Mouse (Mus musculus): Measurements from ENCODE around the gene Myo18a. TPM values are rescaled to one million over a fixed set of nuclear protein-coding genes. Genes with fewer than 3 reads are reported as not detected.
A peak's percentile ranks its signal among the peaks of the same experiment; 100 is the strongest.

Myo18a gene
- total RNA-seq, 2 experiments from 2014 or later: 252 to 259 TPM

DNA sequence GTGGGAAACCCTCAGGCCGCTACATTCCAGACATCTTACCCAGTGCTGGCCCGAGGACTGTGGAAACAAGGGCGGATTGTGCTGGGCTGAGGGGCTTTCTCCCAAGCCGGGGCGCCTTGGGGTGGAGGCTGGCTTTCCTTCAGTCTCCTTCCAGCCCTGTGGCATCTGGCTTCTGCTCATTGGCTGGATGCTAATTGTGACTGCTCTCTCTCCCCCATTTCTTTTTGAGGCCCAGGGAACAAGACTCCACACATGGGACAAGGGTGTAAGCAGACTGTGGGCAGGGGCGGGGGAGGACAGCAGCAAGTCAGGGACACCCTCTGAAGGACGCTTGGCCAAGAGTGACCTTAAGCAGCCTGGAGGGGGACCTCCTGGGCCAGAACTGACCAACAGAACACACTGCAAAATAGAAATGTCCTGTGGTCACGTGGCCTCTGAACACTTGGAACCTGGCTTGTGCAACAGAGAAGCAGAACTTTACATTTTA is 28.2 kb downstream of the Myo18a start:
- intact Hi-C loops (cut with DNase I): loop anchor here (5.0 to 10.0 kb wide), 2 partner anchors 104 to 286 kb away; partner anchors contain the start of gene Nufip2
- DNase-seq: no peak

DNA sequence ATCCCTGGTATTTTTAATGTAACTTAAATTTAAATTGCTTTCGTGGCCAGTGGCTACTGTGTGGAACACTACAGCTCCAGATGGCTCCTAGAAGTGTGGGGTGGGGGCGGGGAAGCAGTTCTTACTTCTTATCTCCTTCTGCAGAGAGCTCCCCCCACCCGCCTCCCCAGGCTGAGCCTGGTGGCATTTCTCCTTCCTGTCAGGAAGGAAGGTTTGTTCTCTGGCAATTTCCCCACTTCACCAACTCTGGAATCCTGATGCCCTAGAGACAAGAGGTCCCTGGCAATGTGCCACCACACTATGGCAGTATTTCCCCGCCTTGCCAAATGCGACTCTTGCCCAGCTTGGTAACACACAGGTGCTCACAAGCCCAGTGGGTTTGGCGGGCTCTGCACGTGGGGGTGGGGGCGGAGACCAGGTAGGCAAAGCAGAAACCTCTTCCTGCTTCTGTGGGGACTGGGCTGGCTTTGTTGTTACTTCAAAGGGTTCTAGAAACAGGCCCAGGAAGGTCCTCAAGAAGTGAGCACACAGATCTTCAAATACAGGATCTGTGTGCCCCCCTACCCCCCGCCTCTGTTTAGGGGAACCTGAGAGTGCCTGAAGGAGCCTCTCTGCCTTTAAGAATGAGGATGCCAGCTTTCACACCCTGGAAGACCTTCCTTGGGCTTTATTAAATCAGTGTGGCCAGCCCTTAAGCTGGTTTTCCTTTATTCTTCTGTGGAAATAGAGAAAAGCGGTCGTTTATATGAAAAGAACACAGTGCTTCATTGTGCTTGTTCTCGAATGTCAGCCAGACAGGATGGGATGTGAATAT is 28.9 kb downstream of the Myo18a start:
- intact Hi-C loops (cut with DNase I): loop anchor here (2.0 to 10.0 kb wide), 4 partner anchors 25 to 287 kb away; partner anchors contain the start of gene Nufip2
- DNase-seq: peak; percentile 54 to 66

- intact Hi-C loops (cut with DNase I): loop anchor here (2.0 to 10.0 kb wide), 4 partner anchors 24 to 288 kb away; partner anchors contain the start of gene Nufip2
- no peak for DNase-seq
Observed at GRCm38 (mm10) chr11:77792566-77792909, 29.5 kb downstream of the Myo18a start.

- intact Hi-C loops (cut with DNase I): loop anchor here (1.0 to 10.0 kb wide), 5 partner anchors 23 to 289 kb away; partner anchors contain the start of genes Myo18a and Nufip2
- peak; percentile 98 to 99 for DNase-seq
Observed at GRCm38 (mm10) chr11:77793238-77793930, 30.3 kb downstream of the Myo18a start.

DNA sequence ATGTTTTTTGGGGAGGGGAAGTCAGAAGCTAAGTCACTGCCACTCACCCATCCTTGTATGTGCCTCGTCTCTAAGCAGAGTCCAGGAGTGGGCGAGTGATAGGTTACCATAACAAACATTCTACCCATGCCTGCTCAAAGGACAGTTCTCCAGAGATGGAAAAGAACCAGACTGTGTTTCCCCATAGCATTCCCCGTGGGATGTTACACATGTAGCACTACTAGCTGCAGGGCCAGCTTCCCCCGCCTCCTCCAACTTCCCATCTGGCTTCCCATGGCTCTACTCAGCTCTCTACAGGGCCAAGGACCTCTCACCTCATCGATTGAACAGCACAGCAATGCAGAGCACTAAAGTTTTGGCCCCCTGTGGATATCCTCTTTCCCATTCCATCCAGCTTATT is 32.2 kb downstream of the Myo18a start:
- DNase-seq: no peak
- intact Hi-C loops (cut with DNase I): loop anchor here (10.0 kb wide), 1 partner anchor 290 kb away; no protein-coding TSS in a partner anchor

DNA sequence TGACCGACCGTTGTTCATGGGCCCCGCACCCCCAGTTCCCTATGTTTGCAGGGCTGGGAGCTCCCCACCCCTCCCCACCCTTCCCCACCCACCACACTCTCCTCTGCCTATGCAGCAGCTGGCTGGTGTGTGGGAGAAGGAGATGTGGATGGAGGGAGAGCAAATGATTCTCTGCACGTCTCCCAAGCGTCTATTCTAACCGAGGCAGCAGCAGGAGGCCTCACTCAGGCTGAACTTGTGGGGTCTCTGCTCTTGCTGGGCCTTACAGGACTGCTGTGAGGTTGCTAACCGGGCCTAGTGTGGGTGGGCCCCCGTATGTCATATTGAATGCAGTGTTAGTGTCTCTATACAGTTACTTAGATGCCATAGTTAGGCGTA is 37.4 kb downstream of the Myo18a start:
- DNase-seq: no peak
- intact Hi-C loops (cut with DNase I): no loop called here

- intact Hi-C loops (cut with DNase I): no loop called here
Observed at GRCm38 (mm10) chr11:77800869-77801701, 38.0 kb downstream of the Myo18a start.

DNA sequence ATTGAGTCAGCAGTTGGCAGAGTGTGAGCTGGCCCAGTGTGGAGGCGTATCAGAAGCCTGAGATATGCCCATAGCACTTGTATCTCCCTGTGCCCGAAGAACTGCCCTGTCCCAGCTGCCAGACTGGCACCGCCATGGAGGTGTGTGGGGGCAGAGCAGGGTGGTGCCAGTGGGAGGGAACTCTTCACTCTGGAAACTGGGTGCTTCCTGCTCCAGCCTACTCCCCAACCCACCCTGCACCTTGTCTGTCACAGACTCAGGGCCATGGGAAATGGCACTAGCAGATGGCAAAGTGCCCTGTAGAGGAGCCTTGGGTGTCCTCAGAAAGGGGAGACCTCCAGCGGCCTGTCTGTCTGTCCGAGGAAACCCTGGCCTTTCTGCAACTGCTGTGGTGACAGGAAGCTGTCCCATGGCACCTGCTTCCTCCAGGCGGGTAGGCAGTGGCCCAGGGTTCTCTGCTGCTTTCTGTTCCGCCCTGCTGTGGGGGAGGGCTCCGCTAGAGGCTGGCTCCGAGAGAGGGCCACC is 39.4 kb downstream of the Myo18a start:
- intact Hi-C loops (cut with DNase I): no loop called here
- peak; percentile 52 to 59 for DNase-seq

More at GRCm38 (mm10) chr11:77800869-77801701, 38.0 kb downstream of the Myo18a start:
- DNase-seq: peak; percentile 82 to 83

DNA sequence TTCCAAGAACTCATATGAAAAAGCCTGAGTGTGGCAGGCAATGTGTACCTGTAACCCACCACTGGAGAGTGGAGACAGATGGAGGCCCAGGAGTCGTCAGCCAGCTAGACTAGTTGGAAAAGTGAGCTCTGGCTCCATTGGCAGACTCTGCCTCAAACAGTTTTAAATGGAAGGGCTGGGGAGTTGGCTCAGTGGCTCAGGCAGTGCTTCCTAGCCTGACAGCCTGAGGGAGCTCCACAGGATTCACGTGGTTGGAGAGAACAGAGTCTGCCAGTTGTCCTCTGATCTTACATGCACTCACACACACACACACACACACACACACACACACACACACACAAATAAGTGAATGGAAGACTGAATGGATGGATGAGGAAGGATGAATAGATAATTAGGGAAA is 43.2 kb downstream of the Myo18a start:
- DNase-seq: no peak
- intact Hi-C loops (cut with DNase I): no loop called here

GRCm38 (mm10) chr11:77806855-77807254 is 43.8 kb downstream of the Myo18a start:
- intact Hi-C loops (cut with DNase I): no loop called here
- DNase-seq: no peak

- intact Hi-C loops (cut with DNase I): no loop called here
- peak in 1 of 2 experiments; percentile 57 for DNase-seq
Observed at GRCm38 (mm10) chr11:77808051-77808465, 45.0 kb downstream of the Myo18a start.

DNA sequence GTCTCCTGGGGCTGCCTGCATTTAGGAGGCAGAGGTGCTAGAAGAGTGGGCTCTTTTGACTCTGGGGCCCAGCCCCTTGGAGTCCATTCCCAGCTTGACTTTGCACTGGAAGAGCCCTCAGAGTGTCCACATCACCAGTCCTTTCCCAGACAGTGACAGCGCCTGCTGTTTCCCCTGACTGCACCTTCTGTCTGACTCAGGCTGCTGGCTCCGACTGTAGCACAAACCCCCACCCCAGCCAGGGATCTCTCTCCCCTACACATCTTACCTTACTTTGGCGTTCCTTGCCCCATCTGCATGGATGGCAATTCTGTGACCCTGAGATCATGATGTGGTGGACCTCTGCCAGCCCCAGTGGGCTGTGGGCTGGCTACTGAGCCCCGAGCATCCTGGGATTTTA is 46.2 kb downstream of the Myo18a start:
- DNase-seq: no peak
- intact Hi-C loops (cut with DNase I): no loop called here

DNA sequence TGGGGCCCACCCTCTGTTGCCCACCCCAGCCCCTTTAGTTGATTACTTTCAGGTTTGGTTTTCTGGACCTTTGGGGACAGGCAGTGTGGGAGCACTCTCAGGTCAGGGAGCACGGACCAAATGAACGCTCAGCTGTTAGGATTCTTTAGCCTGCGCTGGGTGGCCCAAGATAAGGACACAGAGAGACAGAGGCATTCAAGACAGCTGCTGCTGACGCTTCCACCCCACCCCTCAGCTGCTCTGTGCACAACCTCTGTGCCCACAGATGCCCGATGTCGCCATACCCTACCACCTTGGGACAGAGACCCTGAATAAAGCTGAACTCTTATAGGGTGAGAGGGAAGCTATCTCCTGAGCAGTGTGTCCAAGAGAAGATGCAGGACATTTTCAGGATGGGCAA is 47.0 kb downstream of the Myo18a start:
- DNase-seq: no peak
- intact Hi-C loops (cut with DNase I): no loop called here

DNA sequence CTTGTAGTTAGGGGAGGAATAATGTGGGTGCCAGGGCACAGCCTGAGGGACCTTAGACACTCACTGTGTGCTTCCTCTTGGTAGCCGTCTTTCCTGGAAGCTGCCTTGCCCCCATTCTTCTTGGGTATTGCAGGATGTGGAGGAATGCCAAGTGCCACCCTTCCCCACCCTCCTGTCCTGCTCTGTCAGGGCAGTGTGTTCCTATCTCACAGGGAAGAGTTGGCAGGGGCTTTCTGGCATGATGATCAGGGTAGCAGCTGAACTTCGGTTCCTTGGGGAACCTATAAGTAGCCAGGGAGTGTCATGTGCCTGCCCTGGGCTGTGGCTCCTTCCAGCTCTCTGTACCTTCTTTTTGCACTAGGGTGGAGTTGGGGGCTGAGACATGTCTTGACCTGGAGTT is 50.9 kb downstream of the Myo18a start:
- intact Hi-C loops (cut with DNase I): loop anchor here (2.0 kb wide), 2 partner anchors 51 to 77 kb away; partner anchors contain the start of gene Myo18a
- DNase-seq: peak in 1 of 2 experiments; percentile 44

DNA sequence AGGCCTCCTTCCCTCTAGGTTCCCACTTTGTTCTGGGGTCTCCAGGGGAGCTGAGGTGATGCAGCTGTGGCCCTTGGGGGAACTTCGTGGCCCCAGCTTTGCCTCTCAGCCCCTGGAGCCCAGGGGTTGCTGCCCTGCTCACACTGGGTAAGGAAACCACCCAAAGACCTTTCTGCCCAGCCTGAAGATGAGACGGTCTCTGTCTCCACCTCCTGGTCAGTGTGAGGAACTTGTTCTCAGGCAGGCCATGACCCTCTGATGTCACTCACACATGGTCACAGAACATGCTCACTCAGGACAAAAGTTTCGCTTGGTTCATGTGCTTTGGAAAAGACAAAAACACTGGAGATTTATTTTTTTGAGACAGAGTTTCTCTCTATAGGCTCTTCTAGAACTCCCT is 53.0 kb downstream of the Myo18a start:
- DNase-seq: peak; percentile 82 to 88
- intact Hi-C loops (cut with DNase I): loop anchor here (2.0 kb wide), 1 partner anchor 23 kb away; no protein-coding TSS in a partner anchor

- intact Hi-C loops (cut with DNase I): no loop called here
Observed at GRCm38 (mm10) chr11:77821648-77822047, 58.6 kb downstream of the Myo18a start.

DNA sequence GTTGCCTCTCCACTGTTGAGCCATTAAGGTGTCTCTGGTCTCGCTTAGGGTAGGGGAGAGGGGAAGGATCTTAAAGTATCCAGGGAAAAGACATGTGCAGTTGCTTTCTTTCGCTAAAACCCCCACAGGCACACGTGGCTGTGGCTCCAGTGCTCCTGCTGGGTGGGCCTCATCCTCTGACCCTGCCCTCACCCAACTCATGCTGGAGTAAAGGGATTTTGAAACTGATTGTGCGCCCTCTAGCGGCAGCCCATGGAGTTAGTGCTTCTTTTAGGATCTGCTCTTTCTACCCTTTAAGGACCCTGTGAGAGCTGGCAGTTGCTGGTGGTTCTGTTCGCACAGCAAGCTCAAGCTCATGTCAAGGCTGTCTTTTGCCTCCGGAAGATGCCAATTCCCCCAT is 59.7 kb downstream of the Myo18a start:
- intact Hi-C loops (cut with DNase I): no loop called here
- DNase-seq: peak; percentile 67

More at GRCm38 (mm10) chr11:77821648-77822047, 58.6 kb downstream of the Myo18a start:
- DNase-seq: peak; percentile 52 to 59

GRCm38 (mm10) chr11:77825853-77826252 is 62.8 kb downstream of the Myo18a start:
- peak; percentile 72 to 79 for DNase-seq
- intact Hi-C loops (cut with DNase I): loop anchor here (5.0 kb wide), 1 partner anchor 351 kb away; the partner anchor contains the start of genes Nek8 and Tlcd1

- intact Hi-C loops (cut with DNase I): loop anchor here (5.0 kb wide), 1 partner anchor 351 kb away; the partner anchor contains the start of genes Nek8 and Tlcd1
- DNase-seq: no peak
Observed at GRCm38 (mm10) chr11:77826311-77826710, 63.3 kb downstream of the Myo18a start.

Data from heart, postnatal 14 days (tissue).